Mouse (Mus musculus) limb, embryonic 11.5 days (tissue): ENCODE measurements around the gene Gcnt3. TPM values are rescaled to one million over a fixed set of nuclear protein-coding genes. Genes with fewer than 3 reads are reported as not detected.
"Not testable (repeated sequence)": the region's sequence is repeated elsewhere in the genome, so short reads cannot be mapped to it uniquely, and the experiment has no call there.

Experiments used
- ATAC-seq: fragments of 200-750 bp; cut with Nextera tagmentation; 2 replicates; pipeline ENCODE4 v1.8.0; 2017; ENCODE audit warnings: low read depth; ENCODE audit not compliant: insufficient number of reproducible peaks, low FRiP score, low TSS enrichment
- DNase-seq: peaks from one replicate; pipeline ENCODE4 v3.0.0-alpha.2; 2015; ENCODE audit warnings: low spot score
- H3K27ac ChIP-seq: fragments of 300-500 bp; sonication (generic); replicated peaks from 2 replicates; pipeline ENCODE4 v1.5.1; 2014; ENCODE audit warnings: low read depth, mild to moderate bottlenecking, low read length
- H3K27me3 ChIP-seq: fragments of 300-500 bp; sonication (generic); 2 replicates; pipeline ENCODE4 v1.6.1; 2014; ENCODE audit warnings: mild to moderate bottlenecking, low read length, mixed read lengths; ENCODE audit not compliant: control insufficient read depth, insufficient read depth
- H3K36me3 ChIP-seq: fragments of 300-500 bp; sonication (generic); 2 replicates; pipeline ENCODE4 v1.6.1; 2014; ENCODE audit warnings: mild to moderate bottlenecking, low read length, moderate library complexity, mixed read lengths; ENCODE audit not compliant: control insufficient read depth, insufficient read depth
- H3K4me1 ChIP-seq: fragments of 300-500 bp; sonication (generic); 2 replicates; pipeline ENCODE4 v1.6.1; 2014; ENCODE audit warnings: low read length, mixed read lengths; ENCODE audit not compliant: control insufficient read depth, insufficient read depth
- H3K4me2 ChIP-seq: fragments of 300-500 bp; sonication (generic); 2 replicates; pipeline ENCODE4 v1.6.1; 2014; ENCODE audit warnings: low read depth, mild to moderate bottlenecking, moderate library complexity; ENCODE audit not compliant: severe bottlenecking
- H3K4me3 ChIP-seq: fragments of 300-500 bp; sonication (generic); 2 replicates; pipeline ENCODE4 v1.5.1; 2014; ENCODE audit warnings: low read depth, low read length
- H3K9ac ChIP-seq: fragments of 300-500 bp; sonication (generic); 2 replicates; pipeline ENCODE4 v1.6.1; 2014; ENCODE audit warnings: mild to moderate bottlenecking, low read length
- H3K9me3 ChIP-seq: fragments of 300-500 bp; sonication (generic); 2 replicates; pipeline ENCODE4 v1.6.1; 2016; ENCODE audit warnings: low read length; ENCODE audit not compliant: control insufficient read depth
- WGBS: fragments of 180-500 bp; shearing (Covaris S2); extraction: QIAGEN DNeasy Blood & Tissue Kit; methylation state at CpG from one replicate; pipeline ENCODE4 v1.1.7; 2014; 5-methylcytosine and 5-hydroxymethylcytosine counted together
- polyA plus RNA-seq: library from polyadenylated mRNA; unstranded; fragments of >200 nt; fragmentation: Nextera tagmentation; extraction: Ambion mirVana; gene quantifications from 2 replicates; pipeline ENCODE4 v1.2.1, GENCODE M21; 2014

Gene Gcnt3
- polyA plus RNA-seq, 1 experiment from 2014 or later, result not detected

GRCm38 (mm10) chr9:70039597-70040385 lies 1.9 kb upstream of the Gcnt3 start:
- no peak overlapping the region for H3K4me3 ChIP-seq
- no peaks in the 10 kb centered on the region for H3K9me3 ChIP-seq
- H3K27me3 ChIP-seq, result no peaks in the 10 kb centered on the region
- no peak overlapping the region for H3K4me2 ChIP-seq
- no peak overlapping the region for H3K9ac ChIP-seq
- H3K4me1 ChIP-seq, result no peaks in the 10 kb centered on the region
- WGBS, result 89% methylated on average over 6 of the region's 6 CpGs
- DNase-seq (no peak), ATAC-seq (no peak)
- H3K36me3 ChIP-seq, result no peaks in the 10 kb centered on the region; the same call in 1 of the 2 replicates
- H3K27ac ChIP-seq, result no peak overlapping the region

GRCm38 (mm10) chr9:70036646-70037045 lies 1.2 kb downstream of the Gcnt3 start:
- H3K4me2 ChIP-seq, result no peak overlapping the region
- WGBS, result 77% methylated on average over 4 of the region's 4 CpGs
- H3K9ac ChIP-seq, result no peak overlapping the region
- DNase-seq (no peak), ATAC-seq (no peak)
- no peak overlapping the region for H3K27ac ChIP-seq
- H3K4me3 ChIP-seq, result no peak overlapping the region
- H3K4me1 ChIP-seq, result no peaks in the 10 kb centered on the region
- H3K36me3 ChIP-seq, result no peaks in the 10 kb centered on the region
- no peaks in the 10 kb centered on the region for H3K27me3 ChIP-seq
- H3K9me3 ChIP-seq, result no peaks in the 10 kb centered on the region

GRCm38 (mm10) chr9:70034702-70035101 lies 3.2 kb downstream of the Gcnt3 start:
- no peak for ATAC-seq
- WGBS, result 91% methylated on average over 7 of the region's 7 CpGs

GRCm38 (mm10) chr9:70033056-70033455 lies 4.8 kb downstream of the Gcnt3 start:
- DNase-seq, result no peak
- H3K27ac ChIP-seq, result no peak overlapping the region
- no peak overlapping the region for H3K4me2 ChIP-seq
- WGBS, result 79% methylated on average over 9 of the region's 9 CpGs
- H3K4me1 ChIP-seq, result no peaks in the 10 kb centered on the region
- H3K27me3 ChIP-seq, result no peaks in the 10 kb centered on the region
- H3K9ac ChIP-seq, result no peak overlapping the region
- no peak for ATAC-seq
- H3K36me3 ChIP-seq, result no peaks in the 10 kb centered on the region
- H3K9me3 ChIP-seq, result no peaks in the 10 kb centered on the region
- no peak overlapping the region for H3K4me3 ChIP-seq

More at GRCm38 (mm10) chr9:70034702-70035101, 3.2 kb downstream of the Gcnt3 start:
- Histone ChIP-seq H3K27me3 (no peaks in the 10 kb centered on the region), H3K27ac (no peak overlapping the region), H3K9ac (no peak overlapping the region), H3K9me3 (no peaks in the 10 kb centered on the region), H3K4me3 (no peak overlapping the region), H3K4me1 (no peaks in the 10 kb centered on the region), H3K36me3 (no peaks in the 10 kb centered on the region), H3K4me2 (no peak overlapping the region)
- no peak for DNase-seq

GRCm38 (mm10) chr9:70032167-70032566 lies 5.7 kb downstream of the Gcnt3 start:
- Histone ChIP-seq H3K4me2 (no peak overlapping the region), H3K4me1 (no peaks in the 10 kb centered on the region), H3K4me3 (no peak overlapping the region), H3K27me3 (no peaks in the 10 kb centered on the region), H3K36me3 (no peaks in the 10 kb centered on the region), H3K27ac (no peak overlapping the region), H3K9me3 (no peaks in the 10 kb centered on the region), H3K9ac (no peak overlapping the region)
- 96% methylated on average over 1 of the region's 1 CpGs for WGBS
- DNase-seq (no peak), ATAC-seq (no peak)

GRCm38 (mm10) chr9:70025365-70026012 lies 12.4 kb downstream of the Gcnt3 start:
- H3K9ac ChIP-seq, result no peak overlapping the region
- 0 out of 2 replicates have a peak, but pooled peaks cover 2% of the 10 kb centered on the region for H3K36me3 ChIP-seq
- ATAC-seq, result no peak
- no peak overlapping the region for H3K4me2 ChIP-seq
- H3K27ac ChIP-seq, result no peak overlapping the region
- H3K27me3 ChIP-seq, result no peaks in the 10 kb centered on the region
- no peak for DNase-seq
- WGBS, result 85% methylated on average over 2 of the region's 2 CpGs
- H3K9me3 ChIP-seq, result no peaks in the 10 kb centered on the region; the same call in 1 of the 2 replicates
- H3K4me3 ChIP-seq, result no peak overlapping the region
- H3K4me1 ChIP-seq, result no peaks in the 10 kb centered on the region

- DNase-seq, result no peak
- no peak for ATAC-seq
- H3K27me3 ChIP-seq, result no peaks in the 10 kb centered on the region
- no peaks in the 10 kb centered on the region; the same call in 1 of the 2 replicates for H3K9me3 ChIP-seq
- no peak overlapping the region for H3K4me2 ChIP-seq
- H3K27ac ChIP-seq, result no peak overlapping the region
- H3K9ac ChIP-seq, result no peak overlapping the region
- 0 out of 2 replicates have a peak, but pooled peaks cover 2% of the 10 kb centered on the region for H3K36me3 ChIP-seq
- H3K4me1 ChIP-seq, result no peaks in the 10 kb centered on the region
- no peak overlapping the region for H3K4me3 ChIP-seq
These were observed 13.2 kb downstream of the Gcnt3 start for GRCm38 (mm10) chr9:70024648-70025047.

GRCm38 (mm10) chr9:70023615-70024014 lies 14.3 kb downstream of the Gcnt3 start:
- not testable (repeated sequence) for H3K27ac ChIP-seq, H3K9ac ChIP-seq, H3K4me2 ChIP-seq, ATAC-seq, H3K4me1 ChIP-seq, H3K4me3 ChIP-seq, DNase-seq, H3K9me3 ChIP-seq, H3K36me3 ChIP-seq, H3K27me3 ChIP-seq
- WGBS, result 89% methylated on average over 1 of the region's 1 CpGs
